Mouse (Mus musculus): ENCODE data around the gene Fanci. TPM values are rescaled to one million over a fixed set of nuclear protein-coding genes. Genes with fewer than 3 reads are reported as not detected.

Gene Fanci
- total RNA-seq, 2 experiments from 2014 or later, result 0.63 to 0.99 TPM

DNA sequence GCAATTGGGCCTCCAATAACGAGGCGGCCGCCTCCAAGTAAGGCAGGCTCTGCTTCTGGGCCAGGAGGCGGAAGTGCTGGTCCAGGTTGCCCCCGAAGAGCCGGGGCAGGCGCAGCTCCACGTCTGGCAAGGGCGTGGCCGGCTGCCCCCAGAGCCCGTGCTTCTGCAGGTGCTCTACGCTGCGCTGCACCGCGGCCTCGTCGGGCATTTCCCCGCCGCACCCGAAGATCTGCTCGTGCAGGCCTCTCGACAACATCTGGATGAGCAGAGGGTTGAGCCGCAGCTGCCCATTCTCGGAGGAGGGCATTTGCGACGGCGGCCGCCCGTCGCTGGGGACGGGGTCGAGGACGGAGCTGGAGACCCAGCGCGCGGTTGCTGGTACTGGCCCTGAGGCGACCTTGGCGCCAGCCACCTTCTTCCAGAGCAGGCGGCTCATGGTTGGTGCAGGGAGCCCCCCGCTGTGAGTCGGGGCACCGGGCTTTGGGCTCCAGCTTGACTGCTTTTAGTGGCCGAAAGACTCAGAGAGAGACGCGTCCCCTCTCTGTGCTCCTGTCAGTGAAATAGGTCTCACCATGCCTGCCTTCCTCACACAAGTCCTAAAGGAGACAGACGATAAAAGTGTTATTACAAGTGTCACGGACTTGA, 73.2 kb downstream of the Fanci start:
- peak; percentile 17 to 29 for DNase-seq

DNA sequence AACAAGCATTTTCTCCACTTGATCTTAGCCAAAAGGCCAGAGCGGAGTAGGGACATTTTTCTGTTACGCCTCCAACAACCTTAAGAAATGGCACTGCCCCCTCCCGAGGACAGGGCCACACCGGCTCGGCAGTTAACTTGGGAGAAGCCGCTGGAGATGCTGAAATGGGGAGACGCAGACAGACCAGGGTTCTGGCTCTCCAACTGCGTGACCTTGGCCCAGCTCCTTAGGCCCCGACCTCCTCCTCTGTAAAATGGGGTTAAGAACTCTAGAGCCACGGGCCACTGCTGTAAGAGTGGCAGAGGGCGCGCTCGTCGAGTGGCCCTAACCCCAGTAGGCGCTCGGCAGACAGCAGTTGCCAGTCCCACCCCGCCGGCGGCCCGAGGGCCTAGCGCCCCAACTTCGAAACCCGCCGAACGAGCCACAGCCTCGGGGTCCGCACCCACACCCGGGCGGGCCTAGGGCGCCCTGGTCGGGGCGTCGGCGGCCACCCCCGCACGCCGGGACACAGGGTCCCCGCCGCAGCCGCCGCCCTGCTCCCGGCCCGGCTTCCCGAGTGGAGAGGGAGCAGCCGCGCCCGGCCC, 73.8 kb downstream of the Fanci start:
- DNase-seq, result peak; percentile 40 to 63

DNA sequence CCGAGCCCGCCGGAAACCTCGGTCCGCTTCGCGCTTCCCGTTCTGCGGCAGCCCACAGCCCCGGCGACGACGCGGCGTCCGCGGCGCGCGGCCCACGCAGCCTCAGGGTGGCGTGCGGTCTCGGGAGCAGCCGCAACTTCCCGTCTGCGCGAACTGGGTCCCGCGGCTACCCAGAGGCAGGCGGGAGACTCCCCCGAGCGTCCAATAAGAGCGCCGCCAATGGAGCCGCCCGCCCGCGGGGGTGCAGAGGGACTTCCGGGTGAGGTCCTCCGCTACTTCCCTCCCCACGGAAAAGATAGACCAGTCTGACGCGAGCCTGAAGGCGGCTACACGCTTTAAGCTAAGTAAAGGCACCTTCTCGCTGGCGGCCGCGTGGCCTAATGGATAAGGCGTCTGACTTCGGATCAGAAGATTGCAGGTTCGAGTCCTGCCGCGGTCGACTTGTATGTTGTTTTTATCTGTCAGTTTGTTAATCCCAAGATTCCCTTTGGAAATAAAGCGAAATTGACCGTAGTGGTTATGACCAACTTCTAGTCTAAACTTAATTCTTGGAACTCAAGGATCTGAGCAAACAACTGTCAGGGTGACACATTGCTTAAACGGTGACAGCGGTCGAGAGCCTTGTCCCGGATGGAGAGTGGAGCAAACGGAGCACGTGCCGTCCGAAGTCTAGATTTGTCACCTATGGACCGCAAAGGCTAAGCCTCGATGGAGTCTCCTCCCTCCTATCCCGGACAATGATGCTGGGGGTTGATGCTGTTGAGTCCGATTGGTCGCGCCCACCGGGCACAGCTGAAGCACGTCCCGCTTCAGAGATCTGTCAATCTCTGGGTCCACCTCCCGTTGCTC, 74.5 kb downstream of the Fanci start, which contains the start of gene Polg:
Polg (minus strand) TSS at position 310 of the 849 bp plus-strand sequence.
- DNase-seq, result peak; percentile 99

DNA sequence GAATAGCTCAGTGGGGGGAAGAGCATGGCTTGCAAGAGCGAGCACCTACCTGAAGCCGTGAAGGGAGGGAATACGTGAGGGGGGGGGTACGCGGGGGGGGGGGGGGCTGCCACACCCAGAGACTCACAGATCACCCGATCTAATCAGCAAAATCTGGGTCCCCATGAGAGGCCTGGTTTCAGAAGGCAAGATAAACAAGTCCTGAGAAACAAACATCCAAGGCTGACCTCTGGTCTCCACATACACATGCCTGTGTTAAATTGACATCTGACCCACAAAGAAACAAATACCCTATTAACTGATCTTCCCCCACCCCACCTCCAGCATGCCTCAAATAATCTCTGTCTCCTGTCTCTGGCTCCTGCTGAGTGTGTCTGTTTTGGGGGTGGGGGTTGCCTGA, 76.2 kb downstream of the Fanci start:
- DNase-seq, result no peak

DNA sequence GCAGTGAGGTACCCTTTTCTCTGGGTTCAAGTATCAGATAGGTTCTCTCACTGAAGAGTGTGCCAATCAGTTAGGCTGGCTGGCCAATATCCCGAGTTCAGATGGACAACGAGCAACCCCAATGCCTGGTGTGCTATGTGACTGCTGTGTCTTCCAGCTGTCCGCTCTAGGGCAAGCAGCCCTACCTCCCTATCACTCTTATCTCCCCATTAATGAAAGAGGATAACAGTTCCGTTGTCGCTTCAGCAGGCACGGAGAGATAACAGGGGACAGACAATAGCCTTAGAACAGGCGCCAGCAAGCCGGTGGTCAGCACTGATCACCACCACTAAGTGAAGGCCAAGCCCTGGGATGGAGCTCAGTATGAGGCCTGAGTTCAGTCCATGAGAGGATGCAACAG, 77.3 kb downstream of the Fanci start:
- DNase-seq, result no peak

DNA sequence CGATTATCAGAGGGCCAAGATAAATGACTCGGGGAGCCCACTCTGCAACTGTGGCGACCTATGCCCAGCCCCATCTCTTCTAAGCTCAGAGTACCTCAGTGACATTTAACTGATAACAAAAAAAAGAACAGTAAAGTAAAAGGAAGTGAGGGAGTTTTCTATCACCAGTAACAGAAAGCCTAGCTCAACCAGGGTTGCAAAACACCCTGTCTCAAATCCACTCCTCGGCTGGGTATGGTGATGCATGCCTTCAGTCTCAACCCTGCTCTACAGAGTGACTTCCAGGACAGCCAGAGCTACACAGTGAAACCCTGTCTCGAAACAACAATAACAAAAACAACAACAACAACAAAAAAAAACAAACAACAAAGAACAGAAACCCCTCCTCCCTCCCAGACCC, 78.0 kb downstream of the Fanci start:
- DNase-seq, result no peak

DNA sequence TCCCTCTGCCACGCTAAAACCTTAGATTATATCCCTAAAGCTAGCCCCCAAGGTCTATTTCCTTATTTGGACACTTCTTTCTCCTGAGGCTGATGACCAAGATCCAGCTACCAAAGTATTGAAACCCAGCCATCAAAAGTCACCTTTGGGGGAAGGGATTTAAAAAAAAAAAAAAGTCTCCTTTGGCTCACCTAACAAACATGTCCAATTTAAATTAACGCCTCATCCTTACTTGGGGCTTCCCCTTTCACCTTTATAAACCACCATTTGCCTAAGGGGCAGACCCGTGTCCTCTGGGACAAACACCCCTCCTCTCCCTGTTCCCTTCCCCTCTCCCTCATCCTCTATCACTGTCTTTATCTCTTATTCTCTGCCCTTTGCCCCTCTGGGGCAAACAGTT, 79.0 kb downstream of the Fanci start:
- no peak for DNase-seq

DNA sequence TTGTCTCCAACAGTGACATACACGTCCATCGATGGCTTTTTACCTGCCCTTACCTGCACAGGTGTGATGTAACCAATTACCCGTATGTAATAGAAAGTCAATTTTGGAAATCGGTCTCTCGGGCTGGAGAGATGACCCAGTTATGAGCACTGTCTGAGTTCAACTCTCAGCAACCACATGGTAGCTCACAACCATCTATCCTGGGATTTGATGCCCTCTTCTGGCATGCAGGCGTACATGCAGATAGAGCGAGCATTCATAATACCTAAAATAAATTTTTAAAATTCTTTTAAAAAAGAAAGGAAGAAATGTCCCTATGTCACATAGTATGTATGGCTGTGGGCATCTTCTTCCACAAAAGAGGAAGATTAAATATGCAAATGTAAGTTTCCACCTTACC, 79.7 kb downstream of the Fanci start:
- no peak for DNase-seq

DNA sequence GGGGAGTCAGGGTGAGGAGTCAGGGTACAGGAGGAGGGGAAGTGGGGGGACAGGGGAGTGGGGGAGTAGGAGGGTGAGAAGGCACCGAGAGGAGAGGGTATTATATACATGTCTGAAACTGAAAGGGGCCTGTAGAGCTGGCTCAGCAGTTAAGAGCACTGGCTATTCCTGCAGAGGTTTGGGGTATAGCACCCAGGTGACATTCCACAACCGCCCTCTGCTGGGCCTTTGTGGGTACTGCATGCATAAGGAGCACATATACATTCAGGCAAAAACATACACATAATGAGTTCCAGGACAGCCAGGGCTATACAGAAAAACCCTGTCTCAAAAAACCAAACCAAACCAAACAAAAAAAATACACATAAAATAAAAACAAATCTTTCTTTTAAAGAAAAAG, 81.1 kb downstream of the Fanci start:
- no peak for DNase-seq

DNA sequence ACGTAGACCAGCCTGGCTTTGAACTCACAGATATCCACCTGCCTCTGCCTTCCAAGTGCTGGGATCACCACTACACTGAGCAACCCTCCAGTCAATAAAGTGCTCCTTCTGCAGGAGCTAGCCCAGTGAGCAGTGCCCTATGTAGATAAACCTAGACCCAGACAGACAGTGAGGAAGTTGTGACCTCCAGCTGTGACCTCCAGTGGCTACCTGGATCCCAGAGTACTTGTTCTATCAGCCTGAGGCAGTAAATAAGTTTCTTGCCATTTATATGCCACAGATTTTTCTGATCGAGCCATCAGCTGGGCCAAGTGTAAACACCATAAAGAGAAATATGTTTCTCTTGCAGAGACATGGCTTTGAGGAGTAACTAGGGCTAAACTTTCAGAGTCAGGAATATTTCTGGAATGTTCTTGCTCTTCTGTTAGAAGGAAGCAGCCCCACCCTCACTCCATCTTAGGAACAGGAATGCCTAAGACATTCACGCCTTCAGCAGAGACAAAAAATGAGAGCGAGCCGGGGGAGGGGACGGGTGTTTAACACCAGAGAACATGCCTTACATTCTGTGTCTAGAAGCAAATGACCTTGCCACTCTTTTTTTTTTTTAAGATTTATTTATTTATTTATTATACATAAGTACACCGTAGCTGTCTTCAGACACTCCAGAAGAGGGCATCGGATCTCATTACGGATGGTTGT, 81.9 kb downstream of the Fanci start:
- DNase-seq, result no peak

DNA sequence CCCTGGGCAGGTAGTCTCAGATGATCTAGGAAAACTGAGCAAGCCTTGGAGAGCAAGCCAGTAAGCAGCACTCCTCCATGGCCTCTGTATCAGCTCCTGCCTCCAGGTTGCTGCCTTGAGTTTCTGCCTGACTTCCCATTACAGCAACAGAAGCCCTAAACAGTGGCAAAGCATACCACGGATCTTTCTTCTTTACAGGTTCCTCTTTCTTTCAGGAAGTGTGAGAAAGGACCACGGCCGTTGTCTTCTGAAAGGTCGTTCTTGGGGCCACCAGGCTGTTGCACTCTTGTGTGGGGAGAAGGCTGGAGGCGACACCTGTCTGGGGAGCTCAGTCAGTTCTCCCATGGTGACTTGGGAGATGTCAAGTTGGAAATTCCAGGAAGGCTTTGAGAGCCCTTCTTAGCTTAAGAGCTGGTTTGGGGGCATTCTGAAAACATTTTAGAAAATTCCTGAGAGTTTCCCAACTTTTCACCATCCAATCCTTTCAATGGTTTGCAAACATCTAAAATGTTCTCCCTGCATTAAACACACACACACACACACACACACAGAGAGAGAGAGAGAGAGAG, 83.2 kb downstream of the Fanci start:
- DNase-seq, result no peak

DNA sequence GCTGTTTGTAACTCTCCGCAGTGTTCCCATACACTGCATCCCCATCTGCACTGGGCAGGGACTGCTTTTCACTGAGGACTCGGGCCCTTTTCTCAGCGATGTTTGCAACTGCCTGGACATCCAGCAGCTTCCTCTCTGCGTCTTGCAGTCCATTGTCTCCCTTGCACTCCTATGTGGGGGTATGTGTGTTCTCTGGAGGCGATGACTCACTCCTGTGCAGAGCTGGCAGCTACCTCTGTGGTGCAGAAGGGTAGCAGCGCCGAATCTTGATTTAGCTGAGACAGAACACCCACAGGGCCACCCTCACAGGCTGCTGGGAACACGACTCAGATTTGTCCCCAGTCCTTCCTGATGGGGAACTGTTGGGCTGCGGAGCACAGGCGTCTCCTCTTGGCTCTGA, 94.8 kb downstream of the Fanci start:
- DNase-seq, result peak; percentile 24 to 40

DNA sequence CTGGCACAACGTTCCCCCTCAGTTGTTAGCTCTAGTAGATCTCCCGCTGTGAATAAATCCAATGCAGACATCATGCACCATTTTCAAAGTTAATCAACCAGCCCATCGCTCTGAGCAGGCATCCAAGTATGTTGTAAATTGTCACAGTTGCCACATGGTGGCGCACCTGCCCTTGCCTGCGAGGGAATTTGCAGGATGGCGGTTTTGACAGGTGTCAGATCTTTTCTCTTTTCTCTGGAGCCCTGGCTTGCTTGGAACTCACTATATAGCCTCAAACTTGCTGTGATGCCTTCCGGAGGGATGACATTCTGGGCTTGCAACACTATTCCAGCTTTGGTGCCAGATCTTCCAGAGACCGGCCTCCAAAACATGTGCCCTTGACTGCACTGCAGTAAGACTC, 102.2 kb downstream of the Fanci start:
- DNase-seq, result peak; percentile 56 to 65

DNA sequence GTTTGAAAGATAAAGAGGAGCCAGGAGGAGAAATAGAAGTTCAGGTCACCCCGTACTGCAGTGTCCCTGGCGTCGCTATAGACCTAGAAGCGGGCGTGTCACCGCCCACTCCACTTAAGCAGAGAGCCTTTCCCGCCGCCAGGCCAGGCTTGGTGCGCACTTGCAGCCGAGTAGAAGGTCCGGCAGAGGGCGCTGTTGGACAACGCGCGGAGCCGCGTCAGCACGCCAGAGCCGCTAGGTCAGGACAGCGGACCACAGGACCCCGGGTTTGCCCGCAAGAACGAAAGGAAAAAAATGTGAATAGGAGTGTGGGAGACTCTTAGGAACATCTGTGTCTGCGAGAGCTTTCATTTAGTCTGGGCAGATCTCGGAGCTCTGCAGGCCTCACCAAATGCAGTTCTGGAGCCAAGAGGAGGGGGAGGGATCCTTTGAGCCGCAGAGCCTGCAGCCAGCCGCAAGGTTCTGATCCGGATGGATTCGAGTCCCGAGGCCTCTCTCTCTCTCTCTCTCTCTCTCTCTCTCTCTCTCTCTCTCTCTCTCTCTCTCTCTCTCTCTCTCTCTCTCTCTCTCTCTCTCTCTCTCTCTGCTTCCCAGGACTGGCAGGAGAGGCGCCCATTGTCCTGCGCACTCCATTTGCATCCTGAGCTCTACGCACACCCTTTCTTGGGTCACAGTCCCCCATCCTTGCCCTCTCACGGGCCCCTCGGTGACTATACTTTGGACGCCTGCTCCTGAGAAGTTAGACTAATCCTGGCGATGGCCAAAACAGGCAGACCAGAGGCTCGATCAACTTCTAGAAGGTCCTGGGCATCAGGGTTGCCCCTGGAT, 104.5 kb downstream of the Fanci start:
- DNase-seq, result peak; percentile 89

DNA sequence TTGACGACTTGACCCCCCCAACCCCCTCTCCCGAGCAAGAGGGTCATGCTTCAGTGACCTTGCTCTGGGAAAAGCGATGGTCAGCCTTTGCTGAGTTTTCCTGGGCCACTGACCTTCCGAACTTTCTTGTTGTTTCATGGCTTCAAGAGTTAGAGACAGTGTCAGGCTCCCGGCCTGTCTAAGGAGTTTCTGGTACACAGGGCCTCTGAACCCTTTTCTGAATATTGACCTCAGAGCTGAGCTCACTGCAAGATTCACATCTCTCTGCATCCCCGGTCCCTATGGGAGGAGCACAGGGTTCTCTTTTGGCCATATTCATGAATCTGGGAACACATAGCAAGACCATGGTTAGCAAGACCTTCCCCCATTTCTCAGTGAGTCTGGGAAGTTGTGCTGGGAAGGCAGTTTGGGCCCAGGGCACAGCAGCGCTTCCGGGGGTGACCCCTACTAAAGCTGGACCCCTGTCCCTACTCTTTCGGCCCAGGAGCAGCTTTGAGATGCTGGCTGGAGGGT, 105.1 kb downstream of the Fanci start:
- DNase-seq, result no peak

DNA sequence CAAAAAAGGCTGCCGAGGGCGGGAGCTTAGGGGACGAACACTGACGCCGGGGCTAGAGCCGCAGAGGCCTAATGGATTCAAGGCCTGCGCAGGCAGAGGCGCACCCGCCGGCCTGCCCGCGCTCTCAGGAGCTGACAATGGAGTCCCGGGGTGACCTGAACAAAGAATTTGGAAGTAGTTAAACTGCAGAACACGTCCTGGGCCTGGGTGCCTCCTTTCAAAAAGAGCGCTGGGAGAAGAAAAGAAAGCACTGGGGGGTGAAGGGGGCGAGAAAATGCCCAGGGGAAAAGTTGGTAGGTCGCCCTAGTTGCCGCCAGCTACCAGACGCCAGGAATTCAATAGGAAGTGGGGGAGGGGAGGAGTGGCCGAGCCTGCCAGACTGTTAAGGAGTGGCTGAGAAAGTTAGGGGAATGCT, 106.0 kb downstream of the Fanci start:
- DNase-seq, result no peak

DNA sequence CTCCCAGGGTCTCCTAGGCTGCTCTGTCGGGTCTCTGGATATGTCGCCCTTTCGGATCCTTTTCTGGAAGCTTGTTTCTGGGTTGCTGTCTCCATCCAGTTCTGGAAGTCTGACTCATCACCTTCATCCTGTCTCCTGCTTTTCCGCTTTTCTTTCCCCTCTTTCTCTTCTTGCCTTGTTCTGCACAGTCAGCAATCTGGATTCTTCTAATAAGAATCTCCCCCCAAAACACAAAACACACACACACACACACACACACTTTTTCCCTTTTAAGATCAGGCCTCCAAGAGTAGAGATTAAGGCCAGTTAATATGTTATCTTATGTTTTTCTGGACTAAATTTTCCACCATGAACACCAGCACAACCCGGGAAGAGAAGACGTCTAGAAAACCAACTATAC, 106.6 kb downstream of the Fanci start:
- no peak for DNase-seq

DNA sequence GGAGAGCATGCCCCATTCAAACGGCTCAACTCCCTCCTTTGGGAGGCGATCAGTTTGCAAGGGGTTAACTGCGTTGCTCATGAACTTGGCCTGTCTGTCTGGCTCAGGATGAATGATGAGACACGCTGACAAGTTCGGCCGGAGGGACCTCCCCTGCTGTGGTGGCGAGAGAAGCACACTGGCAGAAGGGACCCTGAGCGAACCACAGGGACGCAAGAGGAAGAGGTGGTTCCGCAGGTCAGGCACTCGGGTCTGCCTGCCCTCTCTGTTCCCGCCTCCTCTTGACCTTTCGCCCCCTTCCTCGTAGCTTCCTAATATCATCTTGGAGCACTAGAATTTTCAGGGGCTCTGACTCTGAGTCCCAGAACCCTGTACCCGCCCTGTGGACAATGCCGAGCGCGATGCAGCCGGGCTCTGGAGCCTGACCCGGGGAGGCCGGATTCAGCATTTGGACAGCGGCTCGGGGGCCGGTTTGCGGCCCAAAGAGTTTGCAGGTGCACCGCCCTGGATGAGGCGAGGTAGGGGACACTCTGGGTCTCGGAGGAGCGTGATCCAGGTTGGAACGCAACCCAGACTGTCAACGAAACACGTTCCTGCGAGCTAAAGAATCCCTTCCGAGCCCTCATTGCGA, 107.4 kb downstream of the Fanci start:
- DNase-seq, result peak; percentile 70 to 81

All from adrenal gland, postnatal 36 days (tissue).